Mouse (Mus musculus): ENCODE results near the gene Dynll1. TPM values are rescaled to one million over a fixed set of nuclear protein-coding genes. Genes with fewer than 3 reads are reported as not detected.

Dynll1 gene
- total and polyA plus RNA-seq, 3 experiments: 561 to 740 (median 736) TPM

DNA sequence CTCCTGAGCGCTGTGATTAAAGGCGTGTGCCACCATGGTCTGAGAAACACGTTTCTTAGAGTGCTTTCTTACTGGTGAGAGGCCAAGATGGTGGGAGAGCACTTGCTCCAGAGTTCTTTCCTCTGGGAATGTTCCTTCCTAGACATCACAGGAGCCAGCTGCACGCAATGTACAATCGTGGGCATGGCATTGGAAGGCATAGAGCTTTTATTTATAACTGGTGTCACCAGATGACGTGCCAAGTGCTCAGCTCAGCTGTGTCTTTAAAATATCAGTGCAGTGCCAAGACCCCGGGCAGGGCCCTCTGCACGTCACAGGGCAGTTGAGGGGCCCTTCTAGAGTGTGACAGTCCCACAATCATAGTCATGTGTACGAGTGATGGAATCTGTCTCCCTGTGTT is 30.2 kb upstream of the Dynll1 start:
- H3K79me2 ChIP-seq (ENCODE audit: control insufficient read depth, insufficient read depth, low read length, poor library complexity): peaks cover 54% of the 10 kb centered on the region
- peaks cover 12 to 30% of the 10 kb centered on the region in 2 experiments for H3K4me1 ChIP-seq (ENCODE audit: control insufficient read depth in 1 of 2, insufficient read depth in 2 of 2, low read length in 2 of 2)
- no peaks in the 10 kb centered on the region for H3K27me3 ChIP-seq (ENCODE audit: control insufficient read depth in 1 of 2, insufficient read depth in 2 of 2, low read length in 2 of 2)
- no peaks in the 10 kb centered on the region for H3K9me3 ChIP-seq (replicated peaks; ENCODE audit: insufficient read depth, low read length)
- H3K4me3 ChIP-seq (ENCODE audit: control insufficient read depth in 1 of 2, insufficient read depth in 1 of 2, low read depth in 2 of 2, low read length in 2 of 2): no peak overlapping the region
- TF ChIP-seq ZMIZ1 (IDR thresholded peaks at IDR 0.05; ENCODE audit: low read depth, low read length): no peak
- no peak for TF ChIP-seq POLR2AphosphoS2 (IDR thresholded peaks at IDR 0.05; ENCODE audit: low read length)
- TF ChIP-seq SIN3A (IDR thresholded peaks at IDR 0.05; ENCODE audit: low read length): no peak
- no peak for TF ChIP-seq TAL1 (IDR thresholded peaks at IDR 0.05; ENCODE audit: low read length)
- TF ChIP-seq CHD1 (IDR thresholded peaks at IDR 0.05; ENCODE audit: low read depth, low read length): no peak
- no peak for TF ChIP-seq HCFC1 (IDR thresholded peaks at IDR 0.05; ENCODE audit: low read depth, low read length)
- no peak for TF ChIP-seq UBTF (IDR thresholded peaks at IDR 0.05; ENCODE audit: borderline replicate concordance, insufficient read depth, low read depth, low read length)
- TF ChIP-seq RCOR1 (IDR thresholded peaks at IDR 0.05; ENCODE audit: low read depth, low read length): no peak
- TF ChIP-seq MAX (IDR thresholded peaks at IDR 0.05; ENCODE audit: low read length): no peak
- no peak for TF ChIP-seq JUND (IDR thresholded peaks at IDR 0.05; ENCODE audit: low read depth, low read length)
- TF ChIP-seq ZC3H11A (IDR thresholded peaks at IDR 0.05; ENCODE audit: low read depth, low read length): no peak
- TF ChIP-seq TBP (IDR thresholded peaks at IDR 0.05; ENCODE audit: low read depth, low read length): no peak
- no peak for TF ChIP-seq USF1 (IDR thresholded peaks at IDR 0.05; ENCODE audit: low read depth, low read length)
- TF ChIP-seq EP300 (IDR thresholded peaks at IDR 0.05; ENCODE audit: low read depth in 1 of 2, low read length in 2 of 2): no peak
- TF ChIP-seq ELF1 (IDR thresholded peaks at IDR 0.05; ENCODE audit: low read depth, low read length): no peak
- no peak for TF ChIP-seq TCF12 (IDR thresholded peaks at IDR 0.05; ENCODE audit: low read depth, low read length)
- no peak overlapping the region for H3K27ac ChIP-seq (ENCODE audit: control insufficient read depth, low read depth, low read length)
- no peak for DNase-seq (ENCODE audit: low read depth, low spot score)
- H3K36me3 ChIP-seq (ENCODE audit: control insufficient read depth in 1 of 2, insufficient read depth in 2 of 2, low read length in 2 of 2): peaks cover 14 to 46% of the 10 kb centered on the region in 2 experiments
- H3K9ac ChIP-seq (ENCODE audit: control insufficient read depth, low read depth, low read length, poor library complexity, severe bottlenecking): no peak overlapping the region

DNA sequence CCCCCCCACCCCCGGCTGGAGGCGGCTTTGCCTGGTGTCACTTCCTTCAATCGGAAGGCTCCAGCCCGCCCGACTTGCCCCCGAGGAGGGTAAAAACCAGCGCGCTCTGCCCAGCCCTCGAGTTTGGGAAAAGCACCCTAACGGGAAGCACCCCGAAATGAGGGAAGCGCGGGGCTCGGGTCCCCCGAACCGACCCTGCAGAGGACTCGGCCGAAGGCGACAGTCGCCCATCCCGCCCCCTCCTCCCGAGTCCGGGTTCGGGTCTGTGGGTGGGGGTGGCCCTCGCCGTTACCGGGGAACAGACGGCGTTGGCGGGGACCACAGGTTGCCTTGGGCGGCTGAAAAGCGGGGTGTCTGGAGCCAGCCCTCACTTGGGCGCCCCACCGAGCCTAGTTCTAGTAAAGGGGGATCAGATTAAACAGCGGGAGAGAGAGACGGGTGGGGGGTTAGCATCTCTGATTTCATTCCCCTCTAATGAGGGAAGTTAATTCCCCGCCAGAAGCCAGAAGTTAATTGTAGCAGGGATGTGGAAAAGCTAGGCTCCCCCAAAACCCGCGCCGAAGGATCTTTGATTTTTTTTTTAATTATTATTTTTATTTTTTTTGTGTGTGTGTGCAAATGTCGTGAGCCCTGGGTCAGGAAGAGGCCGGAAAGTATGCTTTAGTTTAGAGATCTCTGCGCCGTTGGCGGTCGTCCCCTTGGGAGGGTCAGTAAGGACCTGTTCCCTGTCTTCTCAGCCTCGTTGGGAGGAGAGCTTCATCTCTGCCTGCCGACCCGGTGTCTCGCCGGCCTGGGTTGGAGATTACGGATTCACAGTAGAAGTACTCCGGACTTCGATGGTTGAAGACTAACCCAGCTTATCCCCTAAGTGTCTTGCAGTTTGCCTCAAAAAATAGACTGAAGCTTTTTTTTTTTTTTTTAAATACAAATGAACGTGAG is 27.1 kb upstream of the Dynll1 start:
- Histone ChIP-seq H3K36me3 (ENCODE audit: control insufficient read depth in 1 of 2, insufficient read depth in 2 of 2, low read length in 2 of 2) (peaks cover 4 to 35% of the 10 kb centered on the region in 2 experiments), H3K9ac (ENCODE audit: control insufficient read depth, low read depth, low read length, poor library complexity, severe bottlenecking) (peak overlapping the region; percentile 92), H3K4me1 (ENCODE audit: control insufficient read depth in 1 of 2, insufficient read depth in 2 of 2, low read length in 2 of 2) (peaks cover 2 to 14% of the 10 kb centered on the region in 2 experiments; a peak in 2 of 4 replicates), H3K9me3 (replicated peaks; ENCODE audit: insufficient read depth, low read length) (no peaks in the 10 kb centered on the region), H3K4me3 (ENCODE audit: control insufficient read depth in 1 of 2, insufficient read depth in 1 of 2, low read depth in 2 of 2, low read length in 2 of 2) (peak overlapping the region; percentile 94 to 95), H3K27ac (ENCODE audit: control insufficient read depth, low read depth, low read length) (peak overlapping the region; percentile 59), H3K27me3 (ENCODE audit: control insufficient read depth in 1 of 2, insufficient read depth in 2 of 2, low read length in 2 of 2) (no peaks in the 10 kb centered on the region), H3K79me2 (ENCODE audit: control insufficient read depth, insufficient read depth, low read length, poor library complexity) (peaks cover 49% of the 10 kb centered on the region)
- peak; percentile 51 for DNase-seq (ENCODE audit: low read depth, low spot score)
- TF ChIP-seq SIN3A (IDR thresholded peaks at IDR 0.05; ENCODE audit: low read length) (peak; percentile 31; the same call in 1 of the 2 replicates), ZNF384 (IDR thresholded peaks at IDR 0.05; ENCODE audit: low read depth, low read length) (peak; percentile 37; the same call in 1 of the 2 replicates), POLR2AphosphoS2 (IDR thresholded peaks at IDR 0.05; ENCODE audit: low read length) (no peak), MXI1 (IDR thresholded peaks at IDR 0.05; ENCODE audit: low read depth, low read length) (peak; percentile 32)

Data from MEL (cell line).